In genomic region chr13:54250346-54250745, GRCm38 (mm10) we compare ENCODE assay signal across 17 mouse cellular contexts. TPM values are rescaled to one million over a fixed set of nuclear protein-coding genes. Genes with fewer than 3 reads are reported as not detected.
DNase-seq lines count a peak whose midpoint lies in the region; ATAC-seq lines count a peak whose summit lies in the region.
"Had no signal": no experiment of that assay in that cellular context is flagged by ENCODE, and none has a peak within 500 bp of the region (broad histone marks: within the 10 kb centered on the region; RNA-seq: fewer than 3 reads in every experiment).

No protein-coding gene starts in this region.

- H3K4me1 ChIP-seq in hindbrain, embryonic 11.5 days (replicated peaks; ENCODE audit: control insufficient read depth, insufficient read depth, low read length), result peaks cover 5% of the 10 kb centered on the region; the same call in 1 of the 2 replicates
- H3K4me1 ChIP-seq in hindbrain, embryonic 16.5 days (ENCODE audit: control insufficient read depth, insufficient read depth, low read depth, low read length), result peaks cover 7% of the 10 kb centered on the region; the same call in 1 of the 2 replicates
- H3K4me1 ChIP-seq in neural tube, embryonic 15.5 days, result peaks cover 25% of the 10 kb centered on the region

- ATAC-seq in hindbrain, embryonic 11.5 days (ENCODE audit: low FRiP score), result no peak
- ATAC-seq in hindbrain, embryonic 16.5 days, result no peak
- no peak for ATAC-seq in neural tube, embryonic 15.5 days (ENCODE audit: low FRiP score)
- ATAC-seq: forebrain, postnatal 0 days; intestine, embryonic 15.5 days had no signal

- peaks cover 11% of the 10 kb centered on the region for H3K27me3 ChIP-seq in hindbrain, embryonic 11.5 days (ENCODE audit: control insufficient read depth, insufficient read depth, low read length)
- no peaks in the 10 kb centered on the region for H3K27me3 ChIP-seq in hindbrain, embryonic 16.5 days (replicated peaks; ENCODE audit: control insufficient read depth, insufficient read depth, low read length)
- H3K27me3 ChIP-seq in neural tube, embryonic 15.5 days (replicated peaks), result no peaks in the 10 kb centered on the region
- H3K27me3 ChIP-seq: forebrain, embryonic 13.5 days; intestine, embryonic 15.5 days had no signal

- H3K36me3 ChIP-seq in hindbrain, embryonic 11.5 days (ENCODE audit: control insufficient read depth, insufficient read depth, low read length), result no peaks in the 10 kb centered on the region
- no peaks in the 10 kb centered on the region for H3K36me3 ChIP-seq in hindbrain, embryonic 16.5 days (ENCODE audit: control insufficient read depth, insufficient read depth, low read length)
- no peaks in the 10 kb centered on the region for H3K36me3 ChIP-seq in neural tube, embryonic 15.5 days
- H3K36me3 ChIP-seq: embryonic facial prominence, embryonic 13.5 days; heart, embryonic 12.5 days; hindbrain, embryonic 13.5 days; intestine, embryonic 15.5 days had no signal

- no peak overlapping the region for H3K4me3 ChIP-seq in hindbrain, embryonic 11.5 days (ENCODE audit: low read depth, low read length)
- H3K4me3 ChIP-seq in hindbrain, embryonic 16.5 days (ENCODE audit: low read length), result no peak overlapping the region
- H3K4me3 ChIP-seq in neural tube, embryonic 15.5 days (replicated peaks), result no peak overlapping the region
- H3K4me3 ChIP-seq: embryonic facial prominence, embryonic 13.5 days; forebrain, embryonic 13.5 days; heart, embryonic 12.5 days; hindbrain, embryonic 13.5 days; intestine, embryonic 15.5 days had no signal

- WGBS in hindbrain, embryonic 11.5 days, result 27% methylated on average over 8 of the region's 8 CpGs
- 25% methylated on average over 8 of the region's 8 CpGs for WGBS in hindbrain, embryonic 16.5 days
- WGBS in neural tube, embryonic 15.5 days, result 30% methylated on average over 8 of the region's 8 CpGs

- H3K9ac ChIP-seq in hindbrain, embryonic 11.5 days (ENCODE audit: low read depth, low read length), result no peak overlapping the region
- no peak overlapping the region for H3K9ac ChIP-seq in hindbrain, embryonic 16.5 days (ENCODE audit: low read depth, low read length)
- H3K9ac ChIP-seq in neural tube, embryonic 15.5 days (replicated peaks), result no peak overlapping the region
- H3K9ac ChIP-seq: embryonic facial prominence, embryonic 13.5 days; forebrain, embryonic 13.5 days; forebrain, postnatal 0 days; heart, embryonic 12.5 days; hindbrain, embryonic 13.5 days; intestine, embryonic 15.5 days had no signal

- H3K4me2 ChIP-seq in hindbrain, embryonic 11.5 days (replicated peaks; ENCODE audit: low read depth, low read length), result no peak overlapping the region
- H3K4me2 ChIP-seq in hindbrain, embryonic 16.5 days (ENCODE audit: low read length), result no peak overlapping the region
- no peak overlapping the region for H3K4me2 ChIP-seq in neural tube, embryonic 15.5 days
- H3K4me2 ChIP-seq: embryonic facial prominence, embryonic 13.5 days; forebrain, embryonic 13.5 days; heart, embryonic 12.5 days; hindbrain, embryonic 13.5 days; intestine, embryonic 15.5 days had no signal

- DNase-seq in hindbrain, embryonic 11.5 days (ENCODE audit: low spot score), result peak; percentile 37
- peak; percentile 28 for DNase-seq in neural tube, embryonic 10.5 days (ENCODE audit: extremely low spot score, low spot score)
- DNase-seq in embryo, embryonic 9.5 days (ENCODE audit: extremely low spot score), result peak; percentile 29
- no peak for DNase-seq in urinary bladder, postnatal 4 days (ENCODE audit: low spot score in 2 of 2)
- DNase-seq: adrenal gland, adult 8-10 months; adrenal gland, postnatal 36 days; cerebellum, adult 2 months; cerebellum, postnatal 25 days; forebrain, postnatal 0 days; gastrocnemius, postnatal 14 days had no signal

- no peaks in the 10 kb centered on the region for H3K9me3 ChIP-seq in hindbrain, embryonic 11.5 days (ENCODE audit: control insufficient read depth, low read length)
- H3K9me3 ChIP-seq in hindbrain, embryonic 16.5 days (ENCODE audit: control insufficient read depth, low read length), result no peaks in the 10 kb centered on the region
- no peaks in the 10 kb centered on the region for H3K9me3 ChIP-seq in neural tube, embryonic 15.5 days (replicated peaks)
- H3K9me3 ChIP-seq: embryonic facial prominence, embryonic 13.5 days; forebrain, embryonic 13.5 days; heart, embryonic 12.5 days; hindbrain, embryonic 13.5 days; intestine, embryonic 15.5 days had no signal

- no peak overlapping the region for H3K27ac ChIP-seq in hindbrain, embryonic 11.5 days (ENCODE audit: low read depth, low read length)
- H3K27ac ChIP-seq in hindbrain, embryonic 16.5 days (ENCODE audit: low read depth, low read length), result no peak overlapping the region
- no peak overlapping the region for H3K27ac ChIP-seq in neural tube, embryonic 15.5 days (replicated peaks)
- H3K27ac ChIP-seq: embryonic facial prominence, embryonic 13.5 days; forebrain, embryonic 13.5 days; hindbrain, embryonic 13.5 days; intestine, embryonic 15.5 days had no signal

RNA-seq across cellular contexts. Expression of gene Hrh2, which starts 58.4 kb away (rescaled TPM):
- polyA plus RNA-seq in hindbrain, embryonic 11.5 days (2014; fragmentation: Nextera tagmentation; extraction: Ambion mirVana), result 0.24 TPM in 1 of 2 replicates, not detected in the other
- 1.1 TPM in 2 replicates for polyA plus RNA-seq in hindbrain, embryonic 16.5 days (2015; fragmentation: Nextera tagmentation; extraction: Ambion mirVana)
- polyA plus RNA-seq in neural tube, embryonic 15.5 days (2015; fragmentation: Nextera tagmentation; extraction: Ambion mirVana), result 0.45 and 0.74 TPM in 2 replicates
- polyA plus RNA-seq: embryonic facial prominence, embryonic 13.5 days; heart, embryonic 12.5 days had no signal

Comparison
In these comparisons a context has a peak if more than half of its experiments do, and no peak if none do; other contexts are left out.
1. DNase-seq: peak in hindbrain, embryonic 11.5 days (single experiment), neural tube, embryonic 10.5 days (single experiment) and embryo, embryonic 9.5 days (single experiment); none in urinary bladder, postnatal 4 days (0 of 2).